Mouse (Mus musculus): ENCODE data around the gene Megf8. TPM values are rescaled to one million over a fixed set of nuclear protein-coding genes. Genes with fewer than 3 reads are reported as not detected.

Megf8 gene
- total RNA-seq, 2 experiments from 2014 or later = 95.3 to 95.9 TPM

- DNase-seq = no peak
Measured at GRCm38 (mm10) chr7:25406468-25406867, 89.5 kb downstream of the Megf8 start.

DNA sequence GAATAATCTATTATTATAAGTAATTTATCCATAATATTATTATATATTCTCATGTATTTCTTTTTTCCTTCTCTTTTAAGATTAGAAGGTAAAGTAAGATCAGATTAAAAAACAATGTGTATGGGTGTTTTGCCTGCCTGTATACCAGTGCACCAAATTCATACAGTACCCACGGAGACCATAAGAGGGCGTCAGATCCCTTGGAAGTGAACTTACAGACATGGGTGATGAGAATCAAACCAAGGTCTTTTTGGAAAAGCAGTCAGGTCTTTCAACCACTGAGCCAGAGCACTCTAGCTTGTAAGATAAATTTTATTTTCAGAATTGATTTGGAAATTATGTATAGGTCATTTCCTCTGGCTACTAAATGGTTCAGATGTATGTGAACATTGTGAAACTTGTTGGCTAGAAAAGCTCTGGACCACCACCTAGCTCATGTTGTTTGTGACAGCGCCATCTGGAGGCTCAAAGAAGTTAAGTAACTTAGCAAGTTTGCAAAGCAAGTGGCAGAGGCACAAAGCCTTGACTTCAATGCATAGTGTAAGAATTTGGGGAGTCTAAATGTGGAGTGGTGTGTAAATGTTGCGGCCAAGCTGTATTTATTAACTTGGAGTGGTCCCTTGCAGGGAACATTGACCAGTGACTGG is 92.3 kb downstream of the Megf8 start:
- DNase-seq = no peak

GRCm38 (mm10) chr7:25410969-25411615 is 94.1 kb downstream of the Megf8 start:
- DNase-seq = no peak

DNA sequence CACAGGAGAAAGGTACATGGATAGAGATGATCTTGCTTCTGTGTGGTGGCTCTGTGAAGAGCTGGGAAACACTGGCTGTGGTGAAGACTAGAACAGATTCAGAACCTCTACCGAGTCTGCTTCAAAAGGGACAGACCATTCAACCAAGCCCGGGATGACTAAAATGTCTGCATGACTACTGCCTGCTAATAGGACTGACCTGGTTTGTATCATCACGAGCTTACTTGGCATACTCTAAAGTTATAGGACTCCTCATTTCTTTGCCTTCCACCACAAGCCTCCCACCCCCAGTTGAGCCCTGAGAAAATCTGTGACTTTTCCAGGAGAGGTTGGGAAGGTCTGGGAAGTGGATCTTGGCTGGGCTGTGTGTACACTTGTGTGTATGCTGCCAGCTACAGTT is 94.9 kb downstream of the Megf8 start:
- DNase-seq = no peak

GRCm38 (mm10) chr7:25412833-25413441 is 96.0 kb downstream of the Megf8 start, which contains the start of gene Cxcl17:
Gene Cxcl17 (minus strand): TSS chr7:25412886.
- DNase-seq = no peak

Other genes starting within 250 kb of the Megf8 start
- 100 to 1,000 TPM; 234 to 242 TPM for gene Grik5, start 244.8 kb upstream of the Megf8 start, total RNA-seq (2021)
- 10 to 100 TPM; 28.4 to 30.0 TPM for gene Zfp574, start 244.6 kb upstream of the Megf8 start, total RNA-seq (2021)
- gene Pou2f2, start 137.4 kb upstream of the Megf8 start, total RNA-seq (2021) = 1 to 10 TPM; 9.4 to 9.6 TPM
- gene Dedd2, start 96.5 kb upstream of the Megf8 start, total RNA-seq (2021) = 10 to 100 TPM; 26.1 to 28.0 TPM
- gene Zfp526, start 95.7 kb upstream of the Megf8 start, total RNA-seq (2021) = 10 to 100 TPM; 11.6 to 12.5 TPM
- gene Gsk3a, start 79.3 kb upstream of the Megf8 start, total RNA-seq (2021) = 100 to 1,000 TPM; 195 to 201 TPM
- gene Erf, start 66.4 kb upstream of the Megf8 start, total RNA-seq (2021) = 10 to 100 TPM; 34.3 to 35.4 TPM
- 100 to 1,000 TPM; 173 to 213 TPM for gene Cic, start 49.5 kb upstream of the Megf8 start, total RNA-seq (2021)
- 10 to 100 TPM; 21.2 to 25.9 TPM for gene Pafah1b3, start 19.2 kb upstream of the Megf8 start, total RNA-seq (2021)
- not detected for gene Prr19, start 15.8 kb upstream of the Megf8 start, total RNA-seq (2021)
- 10 to 100 TPM; 24.5 to 26.0 TPM for gene Tmem145, start 11.1 kb upstream of the Megf8 start, total RNA-seq (2021)
- gene Cnfn, start 52.6 kb downstream of the Megf8 start, total RNA-seq (2021) = not detected
- gene Lipe, start 81.5 kb downstream of the Megf8 start, total RNA-seq (2021) = 10 to 100 TPM in 1 of 2 experiments, 1 to 10 TPM in 1; 7.3 to 10.4 TPM
- not detected for gene Cxcl17, start 95.7 kb downstream of the Megf8 start, total RNA-seq (2021)
- 1 to 10 TPM; 2.8 to 3.0 TPM for gene Ceacam1, start 160.4 kb downstream of the Megf8 start, total RNA-seq (2021)
- gene Ceacam2, start 222.7 kb downstream of the Megf8 start, total RNA-seq (2021) = under 1 TPM; 0.20 to 0.52 TPM